Mouse (Mus musculus) small intestine, adult 2 months (tissue): ENCODE measurements at regions not wholly inside any gene's neighbourhood (a gene's known extent, or its start where the extent isn't known, plus 50 kb on each side); places are given as distances from the start of the nearest gene placed in this dataset.

Source experiments
- CTCF ChIP-seq: fragments of 200-500 bp; IDR thresholded peaks from 2 replicates; pipeline ENCODE4 v1.5.1; 2012; ENCODE audit warnings: low read depth, mild to moderate bottlenecking, control low read depth, inconsistent platforms, low read length, moderate library complexity, mixed read lengths; ENCODE audit not compliant: insufficient replicate concordance, insufficient read length; ENCODE audit errors: extremely low read depth
- POLR2A ChIP-seq: fragments of 200-500 bp; IDR thresholded peaks from 2 replicates; pipeline ENCODE4 v1.6.1; 2012; ENCODE audit warnings: low read depth, mild to moderate bottlenecking, control low read depth, inconsistent platforms, low read length, moderate library complexity

GRCm38 (mm10) chr6:31263821-31264220, 134.7 kb upstream of the Mkln1 start:
- TF ChIP-seq POLR2A, result no peak
- no peak for TF ChIP-seq CTCF
